ENCODE assay signal across 8 mouse cellular contexts in genomic region chr15:79511553-79512320, GRCm38 (mm10). TPM values are rescaled to one million over a fixed set of nuclear protein-coding genes. Genes with fewer than 3 reads are reported as not detected.
DNase-seq lines count a peak whose midpoint lies in the region; ATAC-seq and TF ChIP-seq lines count a peak whose summit lies in the region.

No protein-coding gene starts in this region.

- H3K36me3 ChIP-seq in lung, embryonic 14.5 days (ENCODE audit: insufficient read depth), result no peaks in the 10 kb centered on the region

- 2% methylated on average over 61 of the region's 61 CpGs for WGBS in lung, embryonic 14.5 days

- intact Hi-C loops in heart, postnatal 36 days (cut with DNase I), result no loop called here

- H3K4me1 ChIP-seq in lung, embryonic 14.5 days (ENCODE audit: insufficient read depth), result no peaks in the 10 kb centered on the region

- H3K4me3 ChIP-seq in layer of hippocampus, adult 2 months, result peak overlapping the region; percentile 55
- peak overlapping the region; percentile 40 for H3K4me3 ChIP-seq in lung, embryonic 14.5 days (ENCODE audit: low read depth, low read length)

- peaks cover 77% of the 10 kb centered on the region for H3K27me3 ChIP-seq in lung, embryonic 14.5 days (ENCODE audit: insufficient read depth, low read length)

- H3K9ac ChIP-seq in lung, embryonic 14.5 days, result peak overlapping the region; percentile 16; the same call in 1 of the 2 replicates

- peak overlapping the region; percentile 73 for H3K4me2 ChIP-seq in lung, embryonic 14.5 days

- peak; percentile 85 for DNase-seq in Muller cell, postnatal 12 days (ENCODE audit: inconsistent ontology term)
- DNase-seq in cerebellum, adult 8-10 months, result peak; percentile 59
- peak; percentile 75 for DNase-seq in forelimb bud, embryonic 11.5 days (ENCODE audit: low read depth, low spot score)
- peak; percentile 81 to 85 for DNase-seq in heart, postnatal 36 days
- peak; percentile 82 to 87 for DNase-seq in layer of hippocampus, adult 2 months (ENCODE audit: low spot score in 2 of 2)
- peak; percentile 93 for DNase-seq in lung, embryonic 14.5 days
- DNase-seq in ovary, postnatal 14 days (ENCODE audit: low spot score), result peak; percentile 84
- peak; percentile 84 for DNase-seq in urinary bladder, postnatal 25 days (ENCODE audit: low spot score)

- H3K9me3 ChIP-seq in lung, embryonic 14.5 days (ENCODE audit: low read depth, low read length), result no peaks in the 10 kb centered on the region

- ATAC-seq in lung, embryonic 14.5 days (ENCODE audit: insufficient read depth), result peak; percentile 74

- H3K27ac ChIP-seq in layer of hippocampus, adult 2 months, result peak overlapping the region; percentile 88
- H3K27ac ChIP-seq in lung, embryonic 14.5 days (ENCODE audit: low read depth), result no peak overlapping the region

- peak; percentile 31 for TF ChIP-seq CTCF in layer of hippocampus, adult 2 months (conservative IDR thresholded peaks at IDR 0.05)
- no peak for TF ChIP-seq CTCF in lung, embryonic 14.5 days (IDR thresholded peaks at IDR 0.05; ENCODE audit: low read depth)

RNA-seq across cellular contexts. Expression of gene Kdelr3, which starts 4.5 kb away (rescaled TPM):
- total RNA-seq in heart, postnatal 36 days (2021), result 1 to 10 TPM; 6.5 to 7.2 TPM
- total RNA-seq in layer of hippocampus, adult 2 months (2021), result under 1 TPM in 1 of 2 experiments, not detected in 1; 0.51 TPM
- 60.3 and 68.2 TPM in 2 replicates for polyA plus RNA-seq in lung, embryonic 14.5 days (2014; fragmentation: Nextera tagmentation; extraction: Ambion mirVana)

RNA-seq across cellular contexts. Expression of gene Kcnj4, which starts 6.7 kb away (rescaled TPM):
- total RNA-seq in heart, postnatal 36 days (2021), result under 1 TPM in 1 of 2 experiments, not detected in 1; 0.11 TPM
- total RNA-seq in layer of hippocampus, adult 2 months (2021), result 10 to 100 TPM; 85.5 to 88.6 TPM
- not detected in 2 replicates for polyA plus RNA-seq in lung, embryonic 14.5 days (2014; fragmentation: Nextera tagmentation; extraction: Ambion mirVana)

RNA-seq across cellular contexts. Expression of gene Ddx17, which starts 34.8 kb away (rescaled TPM):
- total RNA-seq in heart, postnatal 36 days (2021), result 10 to 100 TPM; 84.7 to 86.5 TPM
- 100 to 1,000 TPM; 322 to 329 TPM for total RNA-seq in layer of hippocampus, adult 2 months (2021)
- 78.9 and 83.8 TPM in 2 replicates for polyA plus RNA-seq in lung, embryonic 14.5 days (2014; fragmentation: Nextera tagmentation; extraction: Ambion mirVana)

RNA-seq across cellular contexts. Expression of gene Csnk1e, which starts 56.4 kb away (rescaled TPM):
- 10 to 100 TPM; 55.8 to 60.5 TPM for total RNA-seq in heart, postnatal 36 days (2021)
- total RNA-seq in layer of hippocampus, adult 2 months (2021), result 100 to 1,000 TPM; 104 to 108 TPM
- polyA plus RNA-seq in lung, embryonic 14.5 days (2014; fragmentation: Nextera tagmentation; extraction: Ambion mirVana), result 93.2 and 99.6 TPM in 2 replicates

Comparison
In these comparisons a context has a peak if more than half of its experiments do, and no peak if none do; other contexts are left out.
1. RNA of gene Kdelr3, which starts 4.5 kb away (total RNA-seq): 6.5 to 7.2 TPM in heart, postnatal 36 days; 0.51 TPM in layer of hippocampus, adult 2 months; every median in the first group is over 4 times any median in the second.
2. RNA of gene Kcnj4, which starts 6.7 kb away (total RNA-seq): 85.5 to 88.6 TPM in layer of hippocampus, adult 2 months; 0.11 TPM in heart, postnatal 36 days; every median in the first group is over 10 times any median in the second.
3. Peak in every context shown above with its lines, with median percentiles within 50 percentile points of each other: DNase-seq.